Mouse (Mus musculus): ENCODE measurements around the gene Sirt3. TPM values are rescaled to one million over a fixed set of nuclear protein-coding genes. Genes with fewer than 3 reads are reported as not detected.
A peak's percentile ranks its signal among the peaks of the same experiment; 100 is the strongest.

Sirt3 gene
- polyA plus RNA-seq, 1 experiment from 2014 or later, result 25.3 TPM

- Histone ChIP-seq H3K4me1 (replicated peaks; ENCODE audit: control insufficient read depth, insufficient read depth, low read length) (no peaks in the 10 kb centered on the region), H3K27ac (ENCODE audit: low read depth) (0 out of 2 replicates have a peak overlapping the region, but pooled peaks have one; percentile 69), H3K36me3 (ENCODE audit: control insufficient read depth, insufficient read depth, low read length) (no peaks in the 10 kb centered on the region), H3K4me3 (ENCODE audit: low read depth, low read length) (no peak overlapping the region), H3K4me2 (ENCODE audit: low read length) (no peak overlapping the region), H3K27me3 (replicated peaks; ENCODE audit: control insufficient read depth, insufficient read depth, low read length) (no peaks in the 10 kb centered on the region), H3K9ac (ENCODE audit: low read length) (no peak overlapping the region), H3K9me3 (ENCODE audit: control insufficient read depth, low read length) (no peaks in the 10 kb centered on the region)
- no peak for DNase-seq (ENCODE audit: low spot score)
- ATAC-seq (replicated peaks; ENCODE audit: low FRiP score, low TSS enrichment, low read depth), result no peak
- WGBS, result 76% methylated on average over 8 of the region's 8 CpGs
Observed at GRCm38 (mm10) chr7:140914031-140914690, 32.1 kb upstream of the Sirt3 start.

- H3K9ac ChIP-seq (ENCODE audit: low read length), result no peak overlapping the region
- peak overlapping the region; percentile 69 for H3K27ac ChIP-seq (ENCODE audit: low read depth)
- peak; percentile 70 for DNase-seq (ENCODE audit: low spot score)
- no peak overlapping the region for H3K4me2 ChIP-seq (ENCODE audit: low read length)
- H3K27me3 ChIP-seq (replicated peaks; ENCODE audit: control insufficient read depth, insufficient read depth, low read length), result no peaks in the 10 kb centered on the region
- WGBS, result 61% methylated on average over 5 of the region's 5 CpGs
- H3K9me3 ChIP-seq (ENCODE audit: control insufficient read depth, low read length), result no peaks in the 10 kb centered on the region
- ATAC-seq (replicated peaks; ENCODE audit: low FRiP score, low TSS enrichment, low read depth), result peak; percentile 82
- H3K4me3 ChIP-seq (ENCODE audit: low read depth, low read length), result no peak overlapping the region
- no peaks in the 10 kb centered on the region for H3K36me3 ChIP-seq (ENCODE audit: control insufficient read depth, insufficient read depth, low read length)
- H3K4me1 ChIP-seq (replicated peaks; ENCODE audit: control insufficient read depth, insufficient read depth, low read length), result no peaks in the 10 kb centered on the region
Observed at GRCm38 (mm10) chr7:140912846-140913482, 30.9 kb upstream of the Sirt3 start.

GRCm38 (mm10) chr7:140912293-140912692, 30.2 kb upstream of the Sirt3 start:
- Histone ChIP-seq H3K27ac (ENCODE audit: low read depth) (peak overlapping the region; percentile 10; the same call in 1 of the 2 replicates), H3K4me2 (ENCODE audit: low read length) (no peak overlapping the region), H3K27me3 (replicated peaks; ENCODE audit: control insufficient read depth, insufficient read depth, low read length) (no peaks in the 10 kb centered on the region), H3K36me3 (ENCODE audit: control insufficient read depth, insufficient read depth, low read length) (no peaks in the 10 kb centered on the region), H3K4me1 (replicated peaks; ENCODE audit: control insufficient read depth, insufficient read depth, low read length) (no peaks in the 10 kb centered on the region), H3K4me3 (ENCODE audit: low read depth, low read length) (no peak overlapping the region), H3K9ac (ENCODE audit: low read length) (no peak overlapping the region), H3K9me3 (ENCODE audit: control insufficient read depth, low read length) (no peaks in the 10 kb centered on the region)
- 58% methylated on average over 3 of the region's 3 CpGs for WGBS
- ATAC-seq (replicated peaks; ENCODE audit: low FRiP score, low TSS enrichment, low read depth) (no peak), DNase-seq (ENCODE audit: low spot score) (no peak)

GRCm38 (mm10) chr7:140908634-140909107, 26.6 kb upstream of the Sirt3 start:
- DNase-seq (ENCODE audit: low spot score), result peak; percentile 92
- WGBS, result 1% methylated on average over 19 of the region's 19 CpGs
- ATAC-seq (replicated peaks; ENCODE audit: low FRiP score, low TSS enrichment, low read depth), result peak; percentile 72
- no peaks in the 10 kb centered on the region for H3K27me3 ChIP-seq (replicated peaks; ENCODE audit: control insufficient read depth, insufficient read depth, low read length)
- no peaks in the 10 kb centered on the region for H3K4me1 ChIP-seq (replicated peaks; ENCODE audit: control insufficient read depth, insufficient read depth, low read length)
- H3K36me3 ChIP-seq (ENCODE audit: control insufficient read depth, insufficient read depth, low read length), result no peaks in the 10 kb centered on the region
- no peak overlapping the region for H3K9ac ChIP-seq (ENCODE audit: low read length)
- H3K4me2 ChIP-seq (ENCODE audit: low read length), result peak overlapping the region; percentile 58
- H3K27ac ChIP-seq (ENCODE audit: low read depth), result no peak overlapping the region
- H3K4me3 ChIP-seq (ENCODE audit: low read depth, low read length), result peak overlapping the region; percentile 27
- no peaks in the 10 kb centered on the region for H3K9me3 ChIP-seq (ENCODE audit: control insufficient read depth, low read length)

GRCm38 (mm10) chr7:140908181-140908580, 26.1 kb upstream of the Sirt3 start:
- DNase-seq (ENCODE audit: low spot score), result no peak
- Histone ChIP-seq H3K27ac (ENCODE audit: low read depth) (no peak overlapping the region), H3K4me3 (ENCODE audit: low read depth, low read length) (no peak overlapping the region; the same call in 1 of the 2 replicates)

GRCm38 (mm10) chr7:140907697-140908096, 25.6 kb upstream of the Sirt3 start:
- H3K9ac ChIP-seq (ENCODE audit: low read length), result no peak overlapping the region
- 83% methylated on average over 7 of the region's 7 CpGs for WGBS
- no peak for DNase-seq (ENCODE audit: low spot score)
- no peak for ATAC-seq (replicated peaks; ENCODE audit: low FRiP score, low TSS enrichment, low read depth)
- no peaks in the 10 kb centered on the region for H3K9me3 ChIP-seq (ENCODE audit: control insufficient read depth, low read length)
- H3K27me3 ChIP-seq (replicated peaks; ENCODE audit: control insufficient read depth, insufficient read depth, low read length), result no peaks in the 10 kb centered on the region
- H3K4me1 ChIP-seq (replicated peaks; ENCODE audit: control insufficient read depth, insufficient read depth, low read length), result no peaks in the 10 kb centered on the region
- H3K27ac ChIP-seq (ENCODE audit: low read depth), result no peak overlapping the region
- H3K4me2 ChIP-seq (ENCODE audit: low read length), result no peak overlapping the region
- no peak overlapping the region for H3K4me3 ChIP-seq (ENCODE audit: low read depth, low read length)
- no peaks in the 10 kb centered on the region for H3K36me3 ChIP-seq (ENCODE audit: control insufficient read depth, insufficient read depth, low read length)

More at GRCm38 (mm10) chr7:140908181-140908580, 26.1 kb upstream of the Sirt3 start:
- Histone ChIP-seq H3K9me3 (ENCODE audit: control insufficient read depth, low read length) (no peaks in the 10 kb centered on the region), H3K9ac (ENCODE audit: low read length) (no peak overlapping the region), H3K36me3 (ENCODE audit: control insufficient read depth, insufficient read depth, low read length) (no peaks in the 10 kb centered on the region), H3K27me3 (replicated peaks; ENCODE audit: control insufficient read depth, insufficient read depth, low read length) (no peaks in the 10 kb centered on the region), H3K4me1 (replicated peaks; ENCODE audit: control insufficient read depth, insufficient read depth, low read length) (no peaks in the 10 kb centered on the region), H3K4me2 (ENCODE audit: low read length) (peak overlapping the region; percentile 58)
- 47% methylated on average over 7 of the region's 7 CpGs for WGBS
- no peak; the same call in 1 of the 2 replicates for ATAC-seq (replicated peaks; ENCODE audit: low FRiP score, low TSS enrichment, low read depth)

- 77% methylated on average over 13 of the region's 13 CpGs for WGBS
- ATAC-seq (replicated peaks; ENCODE audit: low FRiP score, low TSS enrichment, low read depth), result no peak
- no peaks in the 10 kb centered on the region for H3K9me3 ChIP-seq (ENCODE audit: control insufficient read depth, low read length)
Observed at GRCm38 (mm10) chr7:140907131-140907530, 25.0 kb upstream of the Sirt3 start.

GRCm38 (mm10) chr7:140905642-140906081, 23.6 kb upstream of the Sirt3 start:
- no peak for ATAC-seq (replicated peaks; ENCODE audit: low FRiP score, low TSS enrichment, low read depth)
- no peak overlapping the region for H3K27ac ChIP-seq (ENCODE audit: low read depth)
- no peak overlapping the region for H3K4me3 ChIP-seq (ENCODE audit: low read depth, low read length)
- DNase-seq (ENCODE audit: low spot score), result no peak
- no peaks in the 10 kb centered on the region for H3K4me1 ChIP-seq (replicated peaks; ENCODE audit: control insufficient read depth, insufficient read depth, low read length)
- no peak overlapping the region for H3K9ac ChIP-seq (ENCODE audit: low read length)
- no peak overlapping the region for H3K4me2 ChIP-seq (ENCODE audit: low read length)
- 76% methylated on average over 2 of the region's 2 CpGs for WGBS
- no peaks in the 10 kb centered on the region for H3K9me3 ChIP-seq (ENCODE audit: control insufficient read depth, low read length)
- H3K36me3 ChIP-seq (ENCODE audit: control insufficient read depth, insufficient read depth, low read length), result no peaks in the 10 kb centered on the region
- no peaks in the 10 kb centered on the region for H3K27me3 ChIP-seq (replicated peaks; ENCODE audit: control insufficient read depth, insufficient read depth, low read length)

More at GRCm38 (mm10) chr7:140907131-140907530, 25.0 kb upstream of the Sirt3 start:
- no peak overlapping the region for H3K4me3 ChIP-seq (ENCODE audit: low read depth, low read length)
- H3K27me3 ChIP-seq (replicated peaks; ENCODE audit: control insufficient read depth, insufficient read depth, low read length), result no peaks in the 10 kb centered on the region
- H3K9ac ChIP-seq (ENCODE audit: low read length), result no peak overlapping the region
- DNase-seq (ENCODE audit: low spot score), result no peak
- H3K4me1 ChIP-seq (replicated peaks; ENCODE audit: control insufficient read depth, insufficient read depth, low read length), result no peaks in the 10 kb centered on the region
- H3K36me3 ChIP-seq (ENCODE audit: control insufficient read depth, insufficient read depth, low read length), result no peaks in the 10 kb centered on the region
- H3K4me2 ChIP-seq (ENCODE audit: low read length), result no peak overlapping the region
- no peak overlapping the region for H3K27ac ChIP-seq (ENCODE audit: low read depth)
